Mouse (Mus musculus) lung, adult 18-20 months (tissue): ENCODE results near the gene Kcnj2.

Experiments used
- DNase-seq, 2 experiments: peaks; one replicate each; pipeline ENCODE4 v3.0.0; 2022; ENCODE audit warnings: mixed read lengths in 2 of 2

The Kcnj2 gene

GRCm38 (mm10) chr11:111065635-111066298, at the start of gene Kcnj2:
TSS of gene Kcnj2 (plus strand) at chr11:111066164.
- peak; percentile 95 for DNase-seq

- DNase-seq, result no peak
Observed at GRCm38 (mm10) chr11:111016206-111016605, 49.8 kb upstream of the Kcnj2 start.

- DNase-seq, result no peak
Observed at GRCm38 (mm10) chr11:111020211-111020610, 45.8 kb upstream of the Kcnj2 start.

- DNase-seq, result no peak
Observed at GRCm38 (mm10) chr11:111022681-111023281, 43.2 kb upstream of the Kcnj2 start.

- DNase-seq, result peak in 1 of 2 experiments; percentile 8
Observed at GRCm38 (mm10) chr11:111042175-111042574, 23.8 kb upstream of the Kcnj2 start.

- no peak for DNase-seq
Observed at GRCm38 (mm10) chr11:111043298-111043697, 22.7 kb upstream of the Kcnj2 start.

- DNase-seq, result no peak
Observed at GRCm38 (mm10) chr11:111054252-111054651, 11.7 kb upstream of the Kcnj2 start.

- DNase-seq, result no peak
Observed at GRCm38 (mm10) chr11:111054854-111055822, 10.8 kb upstream of the Kcnj2 start.

- DNase-seq, result no peak
Observed at GRCm38 (mm10) chr11:111056030-111056429, 9.9 kb upstream of the Kcnj2 start.

- no peak for DNase-seq
Observed at GRCm38 (mm10) chr11:111057435-111057834, 8.5 kb upstream of the Kcnj2 start.

- DNase-seq, result no peak
Observed at GRCm38 (mm10) chr11:111059440-111059839, 6.5 kb upstream of the Kcnj2 start.

GRCm38 (mm10) chr11:111060216-111060615, 5.7 kb upstream of the Kcnj2 start:
- no peak for DNase-seq

GRCm38 (mm10) chr11:111064751-111065527, 1.0 kb upstream of the Kcnj2 start:
- peak; percentile 43 to 55 for DNase-seq

- DNase-seq, result peak in 1 of 2 experiments; percentile 21
Observed at GRCm38 (mm10) chr11:111066299-111066691, 331 bp downstream of the Kcnj2 start.

GRCm38 (mm10) chr11:111067787-111068186, 1.8 kb downstream of the Kcnj2 start:
- DNase-seq, result no peak

GRCm38 (mm10) chr11:111070460-111070859, 4.5 kb downstream of the Kcnj2 start:
- DNase-seq, result no peak

GRCm38 (mm10) chr11:111074131-111074530, 8.2 kb downstream of the Kcnj2 start:
- DNase-seq, result no peak

- no peak for DNase-seq
Observed at GRCm38 (mm10) chr11:111078107-111078506, 12.1 kb downstream of the Kcnj2 start.

GRCm38 (mm10) chr11:111083009-111083408, 17.0 kb downstream of the Kcnj2 start:
- DNase-seq, result no peak

- DNase-seq, result no peak
Observed at GRCm38 (mm10) chr11:111086933-111087332, 21.0 kb downstream of the Kcnj2 start.

GRCm38 (mm10) chr11:111088226-111088625, 22.3 kb downstream of the Kcnj2 start:
- DNase-seq, result peak; percentile 28 to 48

- DNase-seq, result no peak
Observed at GRCm38 (mm10) chr11:111088812-111089211, 22.8 kb downstream of the Kcnj2 start.

GRCm38 (mm10) chr11:111091117-111091516, 25.2 kb downstream of the Kcnj2 start:
- no peak for DNase-seq
